Comparison of ENCODE assay signal across 8 mouse cellular contexts in the genomic region with DNA sequence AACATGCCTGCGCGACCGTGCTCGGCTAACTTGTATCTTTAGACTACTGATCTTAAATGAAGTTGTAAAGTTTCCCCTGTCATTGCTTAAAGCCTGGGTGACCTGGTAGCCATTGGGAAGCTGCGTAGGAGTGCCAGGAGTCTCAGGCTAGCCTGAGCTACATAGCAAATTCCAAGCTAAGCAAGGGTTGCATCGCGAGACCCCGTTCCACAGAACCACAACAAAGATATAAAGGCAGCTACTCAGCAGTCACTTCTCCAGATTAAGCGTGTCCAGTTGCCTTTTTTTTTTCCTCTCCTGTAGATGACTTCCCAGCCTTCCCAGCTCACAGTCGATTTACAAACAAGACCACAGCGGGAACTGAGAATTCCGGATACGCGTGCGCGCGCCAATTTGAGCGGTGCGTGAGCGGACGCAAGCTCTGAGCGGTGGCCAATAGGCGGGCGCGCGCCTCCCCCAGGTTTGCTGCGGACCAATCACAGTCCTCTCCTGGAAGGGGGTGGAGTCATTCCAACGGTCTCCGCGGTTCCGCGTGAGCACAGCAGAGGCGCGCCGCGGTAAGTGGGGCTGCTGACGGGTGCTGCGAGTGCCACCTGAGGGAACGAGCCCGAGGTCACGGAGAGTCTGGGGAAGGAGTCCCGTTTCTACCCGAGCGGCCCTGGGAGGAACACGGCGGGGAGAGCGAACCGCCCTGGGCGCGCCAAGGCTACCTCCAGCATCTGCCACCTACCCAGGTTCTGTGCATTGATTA. TPM values are rescaled to one million over a fixed set of nuclear protein-coding genes. Genes with fewer than 3 reads are reported as not detected.
A peak's percentile ranks its signal among the peaks of the same experiment; 100 is the strongest.
DNase-seq lines count a peak whose midpoint lies in the region; ATAC-seq and TF ChIP-seq lines count a peak whose summit lies in the region.

A gene (plus strand): TSS at position 513 of the 751 bp plus-strand sequence.

- no peak for TF ChIP-seq CTCF in cortical plate, adult 2 months (IDR thresholded peaks at IDR 0.05; ENCODE audit: extremely low read depth, insufficient read depth, low read length)

- H3K4me3 ChIP-seq in cortical plate, adult 2 months (ENCODE audit: insufficient read depth, low read length) = peak within 1 kb of the TSS; percentile 46
- peak within 1 kb of the TSS; percentile 95 for H3K4me3 ChIP-seq in megakaryocyte, embryonic 14.5 days (replicated peaks)

- DNase-seq in gastrocnemius, adult 8-10 months (ENCODE audit: low spot score in 2 of 2) = peak; percentile 85 to 92
- DNase-seq in hindlimb bud, embryonic 11.5 days (ENCODE audit: extremely low spot score, low read depth, low spot score) = peak; percentile 72
- peak; percentile 84 to 89 for DNase-seq in left cerebral cortex, adult 8-10 months (ENCODE audit: low spot score in 2 of 2)
- peak; percentile 97 for DNase-seq in right cerebral cortex, postnatal 10 days (ENCODE audit: low spot score in 2 of 2)
- peak; percentile 89 for DNase-seq in urinary bladder, postnatal 25 days (ENCODE audit: low spot score)

- ATAC-seq in activated CD4-positive, CD25-positive, alpha-beta regulatory T cell, adult 4 months = peak; percentile 100

- TF ChIP-seq POLR2A in cortical plate, adult 2 months (IDR thresholded peaks at IDR 0.05; ENCODE audit: extremely low read depth, insufficient read depth, low read length) = peak; percentile 47; the same call in 1 of the 2 replicates

- peaks cover 11% of the 10 kb centered on the region for H3K36me3 ChIP-seq in megakaryocyte, embryonic 14.5 days (replicated peaks; ENCODE audit: low read length)

- H3K4me1 ChIP-seq in cortical plate, adult 2 months (ENCODE audit: control insufficient read depth, insufficient read depth, low read length) = no peaks in the 10 kb centered on the region
- H3K4me1 ChIP-seq in megakaryocyte, embryonic 14.5 days = peaks cover 31% of the 10 kb centered on the region

- no peaks in the 10 kb centered on the region for H3K27me3 ChIP-seq in megakaryocyte, embryonic 14.5 days (replicated peaks)

- H3K9me3 ChIP-seq in megakaryocyte, embryonic 14.5 days = no peaks in the 10 kb centered on the region

- H3K27ac ChIP-seq in cortical plate, adult 2 months (ENCODE audit: insufficient read depth, low read length) = no peak within 1 kb of the TSS

RNA-seq across cellular contexts. Expression of the gene that starts here (rescaled TPM):
- 10 to 100 TPM; 15.9 to 18.1 TPM for polyA plus RNA-seq in activated CD4-positive, CD25-positive, alpha-beta regulatory T cell, adult 4 months (2017; shearing (Covaris generic))
- 2.3 and 2.5 TPM in 2 replicates for polyA plus RNA-seq in cortical plate, adult 2 months (2012; rRNA removed)
- 1 to 10 TPM; 3.6 to 9.1 (median 6.4) TPM for total RNA-seq in gastrocnemius, adult 8-10 months (2022)
- total RNA-seq in left cerebral cortex, adult 8-10 months (2022) = 1 to 10 TPM in 3 of 4 experiments, under 1 TPM in 1; 0.84 to 2.7 (median 1.7) TPM
- 6.4 TPM in 1 of 2 replicates, not detected in the other for polyA plus RNA-seq in megakaryocyte, embryonic 14.5 days (2012; ENCODE audit: insufficient read depth, low replicate concordance)
